Mouse (Mus musculus): ENCODE measurements around the gene Wipf3. TPM values are rescaled to one million over a fixed set of nuclear protein-coding genes. Genes with fewer than 3 reads are reported as not detected.

Wipf3 gene
- total RNA-seq, 2 experiments from 2014 or later: 339 to 403 TPM

- DNase-seq: no peak
Measured at GRCm38 (mm10) chr6:54537053-54537452, 107.7 kb downstream of the Wipf3 start.

- DNase-seq: peak in 1 of 2 experiments; percentile 26
Measured at GRCm38 (mm10) chr6:54538773-54539173, 109.4 kb downstream of the Wipf3 start.

GRCm38 (mm10) chr6:54539396-54539795 is 110.0 kb downstream of the Wipf3 start:
- no peak for DNase-seq

- no peak for DNase-seq
Measured at GRCm38 (mm10) chr6:54540252-54540887, 111.0 kb downstream of the Wipf3 start.

- no peak for DNase-seq
Measured at GRCm38 (mm10) chr6:54542836-54543235, 113.4 kb downstream of the Wipf3 start.

GRCm38 (mm10) chr6:54543646-54544045 is 114.2 kb downstream of the Wipf3 start:
- no peak for DNase-seq

GRCm38 (mm10) chr6:54548314-54549019 is 119.1 kb downstream of the Wipf3 start:
- no peak for DNase-seq

GRCm38 (mm10) chr6:54549311-54549710 is 119.9 kb downstream of the Wipf3 start:
- no peak for DNase-seq

- no peak for DNase-seq
Measured at GRCm38 (mm10) chr6:54550801-54551323, 121.5 kb downstream of the Wipf3 start.

- DNase-seq: no peak
Measured at GRCm38 (mm10) chr6:54552721-54553413, 123.5 kb downstream of the Wipf3 start.

Other genes with a start within 250 kb of the Wipf3 start
- under 1 TPM in 1 of 2 experiments, not detected in 1; 0.82 TPM for gene Prr15, start 103.8 kb upstream of the Wipf3 start, total RNA-seq (2021)
- 10 to 100 TPM; 94.4 to 96.4 TPM for gene Scrn1, start 136.9 kb downstream of the Wipf3 start, total RNA-seq (2021)
- gene Plekha8, start 165.5 kb downstream of the Wipf3 start, total RNA-seq (2021): 10 to 100 TPM; 13.0 to 14.0 TPM
- gene Fkbp14, start 167.7 kb downstream of the Wipf3 start, total RNA-seq (2021): 10 to 100 TPM; 14.5 to 14.8 TPM

Data from layer of hippocampus, postnatal 36 days (tissue).